Mouse (Mus musculus) lung, embryonic 14.5 days (tissue): Measurements from ENCODE around the gene Tnrc6b. TPM values are rescaled to one million over a fixed set of nuclear protein-coding genes. Genes with fewer than 3 reads are reported as not detected.
"Not testable (repeated sequence)": the region's sequence is repeated elsewhere in the genome, so short reads cannot be mapped to it uniquely, and the experiment has no call there.

Experiments
- ATAC-seq: fragments of 200-750 bp; cut with Nextera tagmentation; 2 replicates; pipeline ENCODE4 v1.8.0; 2017; ENCODE audit warnings: mild to moderate bottlenecking, moderate TSS enrichment, moderate library complexity; ENCODE audit not compliant: insufficient read depth
- DNase-seq: peaks from one replicate; pipeline ENCODE4 v3.0.0-alpha.2; 2015
- H3K27ac ChIP-seq: fragments of 300-500 bp; sonication (generic); 2 replicates; pipeline ENCODE4 v1.5.1; 2014; ENCODE audit warnings: low read depth, mild to moderate bottlenecking, moderate library complexity
- H3K27me3 ChIP-seq: fragments of 300-500 bp; sonication (generic); 2 replicates; pipeline ENCODE4 v1.6.1; 2014; ENCODE audit warnings: low read length, control low read depth; ENCODE audit not compliant: insufficient read depth
- H3K36me3 ChIP-seq: fragments of 300-500 bp; sonication (generic); 2 replicates; pipeline ENCODE4 v1.6.1; 2014; ENCODE audit warnings: control low read depth; ENCODE audit not compliant: insufficient read depth
- H3K4me1 ChIP-seq: fragments of 300-500 bp; sonication (generic); 2 replicates; pipeline ENCODE4 v1.6.1; 2014; ENCODE audit warnings: antibody characterized with exemption, control low read depth; ENCODE audit not compliant: insufficient read depth
- H3K4me2 ChIP-seq: fragments of 300-500 bp; sonication (generic); 2 replicates; pipeline ENCODE4 v1.6.1; 2014; ENCODE audit warnings: mild to moderate bottlenecking
- H3K4me3 ChIP-seq: fragments of 300-500 bp; sonication (generic); 2 replicates; pipeline ENCODE4 v1.5.1; 2014; ENCODE audit warnings: low read depth, low read length
- H3K9ac ChIP-seq: fragments of 300-500 bp; sonication (generic); 2 replicates; pipeline ENCODE4 v1.6.1; 2014
- H3K9me3 ChIP-seq: fragments of 300-500 bp; sonication (generic); 2 replicates; pipeline ENCODE4 v1.6.1; 2016; ENCODE audit warnings: low read depth, low read length, control low read depth
- CTCF ChIP-seq: IDR thresholded peaks from 2 replicates; pipeline ENCODE4 v1.5.1; 2016; ENCODE audit warnings: antibody characterized with exemption, low read depth
- WGBS: fragments of 180-500 bp; shearing (Covaris S2); extraction: QIAGEN DNeasy Blood & Tissue Kit; methylation state at CpG from one replicate; pipeline ENCODE4 v1.1.7; 2014; 5-methylcytosine and 5-hydroxymethylcytosine counted together
- polyA plus RNA-seq: library from polyadenylated mRNA; unstranded; fragments of >200 nt; fragmentation: Nextera tagmentation; extraction: Ambion mirVana; gene quantifications from 2 replicates; pipeline ENCODE4 v1.2.1, GENCODE M21; 2014

Tnrc6b gene
- polyA plus RNA-seq, 1 experiment from 2014 or later, result 17.5 TPM

DNA sequence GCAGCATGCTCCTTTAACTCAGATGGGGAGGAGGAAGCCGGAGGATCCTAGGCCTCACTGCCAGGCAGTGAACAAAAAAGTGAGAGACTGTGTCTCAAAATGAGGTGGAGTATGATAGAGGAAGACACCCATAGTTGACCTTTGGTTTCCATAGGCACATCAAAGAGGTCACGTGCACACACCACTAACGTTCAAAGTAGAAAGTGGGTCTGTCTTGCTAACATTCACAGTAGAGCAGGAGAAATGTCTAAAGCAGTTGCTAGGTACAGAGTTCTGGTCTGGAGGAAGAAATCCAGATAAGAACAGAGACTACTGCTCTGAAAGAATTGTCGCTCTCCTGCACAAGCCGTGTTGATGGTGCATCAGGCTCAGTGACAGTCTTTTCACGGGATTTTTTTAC is 10.7 kb downstream of the Tnrc6b start:
- Histone ChIP-seq H3K9me3 (no peaks in the 10 kb centered on the region), H3K4me3 (no peak overlapping the region), H3K36me3 (no peaks in the 10 kb centered on the region), H3K27me3 (no peaks in the 10 kb centered on the region), H3K9ac (no peak overlapping the region), H3K4me1 (no peaks in the 10 kb centered on the region; the same call in 1 of the 2 replicates), H3K4me2 (no peak overlapping the region), H3K27ac (no peak overlapping the region)
- 66% methylated on average over 6 of the region's 6 CpGs for WGBS
- no peak for ATAC-seq
- DNase-seq, result no peak
- TF ChIP-seq CTCF, result no peak

DNA sequence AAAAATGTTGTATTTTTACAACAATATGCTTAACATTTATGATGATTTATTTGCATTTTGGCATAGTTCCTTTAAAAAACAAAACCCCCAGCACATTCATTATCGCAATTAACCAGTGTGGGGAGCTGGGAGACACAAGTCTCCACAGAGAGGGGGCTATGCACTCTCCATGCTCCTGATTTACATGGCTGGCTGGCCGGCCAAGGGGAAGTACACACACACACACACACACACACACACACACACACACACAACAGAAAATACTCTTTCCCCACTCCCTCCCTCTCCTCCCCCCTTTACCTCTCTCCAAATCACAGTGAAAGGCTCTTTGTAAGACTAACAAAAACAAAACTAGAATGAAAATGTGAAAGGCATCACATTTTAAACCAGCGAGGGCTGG is 11.3 kb downstream of the Tnrc6b start:
- H3K4me2 ChIP-seq, result no peak overlapping the region
- no peak overlapping the region for H3K9ac ChIP-seq
- WGBS, result 53% methylated on average over 3 of the region's 3 CpGs
- H3K27ac ChIP-seq, result no peak overlapping the region
- H3K36me3 ChIP-seq, result no peaks in the 10 kb centered on the region
- no peak overlapping the region for H3K4me3 ChIP-seq
- ATAC-seq (no peak), DNase-seq (no peak)
- no peak for TF ChIP-seq CTCF
- H3K4me1 ChIP-seq, result no peaks in the 10 kb centered on the region; the same call in 1 of the 2 replicates
- no peaks in the 10 kb centered on the region for H3K9me3 ChIP-seq
- no peaks in the 10 kb centered on the region for H3K27me3 ChIP-seq

DNA sequence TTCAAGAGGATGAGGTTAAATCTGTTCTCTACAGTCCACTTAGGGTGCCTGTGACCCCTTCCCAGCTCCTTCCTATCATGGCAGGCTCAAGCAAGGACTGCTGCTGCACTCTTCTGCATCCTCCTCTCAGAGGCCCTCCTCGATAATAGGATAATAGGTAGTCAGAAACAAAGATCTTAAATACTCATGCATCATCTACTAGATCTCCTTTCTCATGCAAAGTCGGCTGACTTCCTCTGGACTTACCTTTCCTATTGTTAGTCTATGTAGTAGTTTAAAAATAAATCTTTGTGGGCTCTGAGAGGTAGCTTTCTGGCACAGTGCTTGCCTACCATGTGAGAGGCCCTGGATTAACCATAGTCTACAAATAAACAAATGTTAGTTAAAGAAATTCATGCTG is 18.4 kb downstream of the Tnrc6b start:
- WGBS, result 68% methylated on average over 2 of the region's 2 CpGs
- ATAC-seq, result no peak
- Histone ChIP-seq H3K4me2 (no peak overlapping the region), H3K4me1 (peaks cover 11% of the 10 kb centered on the region), H3K9me3 (no peaks in the 10 kb centered on the region), H3K9ac (no peak overlapping the region), H3K36me3 (no peaks in the 10 kb centered on the region), H3K4me3 (no peak overlapping the region), H3K27me3 (no peaks in the 10 kb centered on the region), H3K27ac (no peak overlapping the region)
- DNase-seq, result no peak
- TF ChIP-seq CTCF, result no peak

DNA sequence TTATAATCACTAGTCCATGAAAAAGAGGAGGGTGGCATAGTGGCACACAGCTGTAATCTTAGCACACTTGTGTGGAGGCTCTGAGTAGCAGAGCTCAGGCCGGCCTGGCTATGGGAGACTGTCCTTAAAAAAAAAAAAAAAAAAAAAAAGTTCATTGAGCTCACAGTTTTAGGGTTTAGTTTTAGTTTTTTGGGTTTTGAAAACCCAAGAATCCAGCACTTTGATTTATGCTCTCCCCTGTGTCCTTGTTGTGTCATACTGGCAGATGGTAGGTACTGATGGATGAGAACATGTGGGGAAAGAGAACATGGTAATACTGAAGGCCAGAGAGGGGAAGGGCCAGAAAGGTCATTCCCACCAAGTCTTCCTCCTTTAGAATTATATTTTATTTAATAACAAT is 19.9 kb downstream of the Tnrc6b start:
- no peak for TF ChIP-seq CTCF
- H3K4me3 ChIP-seq, result no peak overlapping the region
- no peak for ATAC-seq

DNA sequence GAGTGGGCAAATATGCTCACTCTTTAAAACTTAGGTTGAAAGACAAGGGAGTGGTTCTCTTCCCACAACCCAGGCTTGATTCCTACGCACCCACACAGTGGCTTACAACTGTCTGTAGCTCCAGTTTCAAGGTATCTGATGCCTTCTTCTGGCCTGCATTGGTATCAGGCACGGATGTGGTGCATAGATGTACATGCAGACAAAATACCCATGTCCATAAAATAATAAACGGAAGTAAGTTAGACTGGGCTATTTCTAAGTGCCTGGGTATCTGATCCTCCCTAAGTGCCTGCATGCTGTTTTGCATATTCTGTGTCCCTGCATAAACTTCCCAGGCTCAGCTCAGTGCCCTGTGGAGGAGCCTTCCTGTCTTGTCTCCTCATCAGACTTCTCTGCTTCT is 20.4 kb downstream of the Tnrc6b start:
- DNase-seq (no peak), ATAC-seq (no peak)
- Histone ChIP-seq H3K4me2 (no peak overlapping the region), H3K27me3 (no peaks in the 10 kb centered on the region), H3K27ac (no peak overlapping the region), H3K36me3 (no peaks in the 10 kb centered on the region), H3K9ac (no peak overlapping the region), H3K4me1 (peaks cover 11% of the 10 kb centered on the region), H3K9me3 (no peaks in the 10 kb centered on the region), H3K4me3 (no peak overlapping the region)
- TF ChIP-seq CTCF, result no peak
- WGBS, result 74% methylated on average over 3 of the region's 3 CpGs

More for the DNA sequence above, 19.9 kb downstream of the Tnrc6b start:
- peaks cover 11% of the 10 kb centered on the region for H3K4me1 ChIP-seq
- no peaks in the 10 kb centered on the region for H3K9me3 ChIP-seq
- WGBS, result 86% methylated on average over 1 of the region's 1 CpGs
- DNase-seq, result no peak
- H3K27ac ChIP-seq, result no peak overlapping the region
- no peak overlapping the region for H3K9ac ChIP-seq
- no peak overlapping the region for H3K4me2 ChIP-seq
- no peaks in the 10 kb centered on the region for H3K27me3 ChIP-seq
- no peaks in the 10 kb centered on the region for H3K36me3 ChIP-seq

DNA sequence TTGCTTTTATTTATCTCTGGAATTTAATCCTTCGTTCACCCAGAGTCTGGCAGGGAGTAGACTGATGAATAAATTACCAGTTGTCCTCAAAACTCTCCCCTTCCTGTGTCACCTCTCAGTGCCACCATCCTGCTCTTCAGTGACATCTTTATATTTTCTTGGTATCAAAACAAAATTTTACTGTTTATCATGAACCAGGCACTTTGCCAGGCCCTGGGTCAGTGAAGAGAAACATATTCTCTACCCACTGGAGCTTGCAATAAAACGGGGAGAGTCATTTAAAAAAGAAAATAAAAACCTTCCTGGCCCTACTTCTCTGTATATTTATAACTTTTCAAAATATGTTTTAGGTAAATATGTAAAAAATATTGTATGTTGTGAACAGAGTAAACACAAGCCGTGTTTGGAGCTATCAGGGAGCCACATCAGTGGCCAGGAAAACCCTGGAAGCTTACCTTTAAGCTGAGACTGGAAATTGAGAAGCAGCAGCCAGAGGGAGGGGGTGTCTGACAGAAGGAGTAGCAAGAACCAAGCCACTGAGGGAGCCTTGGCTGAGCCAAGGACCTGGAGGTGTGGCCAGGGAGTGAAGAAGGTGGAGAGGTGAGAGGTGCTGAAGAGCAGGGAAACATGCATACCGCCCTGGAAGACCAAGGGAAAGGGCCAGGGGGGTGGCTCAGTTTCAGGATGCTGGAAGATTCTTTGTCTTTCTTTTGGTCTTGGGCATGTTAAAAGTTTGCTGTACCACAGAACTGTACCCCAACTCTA is 21.3 kb downstream of the Tnrc6b start:
- no peaks in the 10 kb centered on the region for H3K36me3 ChIP-seq
- WGBS, result 27% methylated on average over 4 of the region's 4 CpGs
- no peaks in the 10 kb centered on the region for H3K27me3 ChIP-seq
- H3K27ac ChIP-seq, result no peak overlapping the region
- H3K9me3 ChIP-seq, result no peaks in the 10 kb centered on the region
- no peak for ATAC-seq
- DNase-seq, result peak; percentile 44
- H3K4me2 ChIP-seq, result no peak overlapping the region
- H3K9ac ChIP-seq, result no peak overlapping the region
- peaks cover 11% of the 10 kb centered on the region for H3K4me1 ChIP-seq
- no peak for TF ChIP-seq CTCF
- H3K4me3 ChIP-seq, result no peak overlapping the region

DNA sequence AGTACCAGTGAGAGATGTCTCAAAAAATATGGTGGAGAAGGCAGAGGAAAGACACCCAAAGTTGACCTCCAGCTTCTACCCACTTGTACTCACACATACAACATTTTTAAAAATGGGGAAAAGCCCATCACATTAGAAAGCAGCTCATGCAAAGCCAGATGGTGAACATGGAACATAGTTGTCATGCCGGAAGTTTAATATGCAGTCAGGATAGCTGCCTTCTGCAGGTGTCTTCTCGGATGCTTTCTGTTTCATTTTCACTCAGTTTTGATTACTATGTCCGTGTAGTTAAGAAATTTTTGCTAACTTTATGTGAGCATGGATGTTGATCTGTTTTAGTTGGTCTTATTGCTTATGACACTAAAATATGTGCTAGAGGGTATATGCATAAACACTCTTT is 24.2 kb downstream of the Tnrc6b start:
- no peaks in the 10 kb centered on the region for H3K9me3 ChIP-seq

DNA sequence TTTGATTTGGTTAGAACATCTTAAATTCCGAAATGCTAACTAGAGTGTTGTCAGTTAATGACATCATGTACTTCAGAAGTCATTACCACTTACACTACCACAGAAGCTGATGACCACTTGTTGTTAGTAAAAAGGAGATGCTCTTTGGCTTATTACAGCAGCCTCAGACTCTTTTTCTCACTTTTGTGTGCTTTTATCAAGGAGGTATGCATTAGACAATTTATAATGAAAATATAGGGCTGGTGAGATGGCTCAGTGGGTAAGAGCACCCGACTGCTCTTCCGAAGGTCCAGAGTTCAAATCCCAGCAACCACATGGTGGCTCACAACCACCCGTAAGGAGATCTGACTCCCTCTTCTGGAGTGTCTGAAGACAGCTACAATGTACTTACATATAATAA is 24.6 kb downstream of the Tnrc6b start:
- H3K9ac ChIP-seq, ATAC-seq: not testable (repeated sequence)
- WGBS, result 85% methylated on average over 3 of the region's 4 CpGs

More for the DNA sequence above, 24.2 kb downstream of the Tnrc6b start:
- no peaks in the 10 kb centered on the region for H3K36me3 ChIP-seq
- no peak overlapping the region for H3K4me3 ChIP-seq
- peaks cover 17% of the 10 kb centered on the region for H3K4me1 ChIP-seq
- no peak overlapping the region for H3K27ac ChIP-seq
- no peaks in the 10 kb centered on the region for H3K27me3 ChIP-seq
- DNase-seq (no peak), ATAC-seq (no peak)
- TF ChIP-seq CTCF, result no peak
- no peak overlapping the region for H3K4me2 ChIP-seq
- 84% methylated on average over 3 of the region's 3 CpGs for WGBS
- H3K9ac ChIP-seq, result no peak overlapping the region

More for the DNA sequence above, 24.6 kb downstream of the Tnrc6b start:
- not testable (repeated sequence) for H3K27ac ChIP-seq, H3K4me2 ChIP-seq, H3K27me3 ChIP-seq, DNase-seq, H3K4me3 ChIP-seq, H3K9me3 ChIP-seq, H3K36me3 ChIP-seq
- H3K4me1 ChIP-seq, result peaks cover 17% of the 10 kb centered on the region
